Mouse (Mus musculus) heart, adult 9 months (tissue): ENCODE data around the gene Zfp1.
A peak's percentile ranks its signal among the peaks of the same experiment; 100 is the strongest.

Experiments used
- DNase-seq, 2 experiments: peaks; one replicate each; pipeline ENCODE4 v3.0.0; 2022; ENCODE audit warnings: low spot score in 2 of 2

Zfp1 gene

DNA sequence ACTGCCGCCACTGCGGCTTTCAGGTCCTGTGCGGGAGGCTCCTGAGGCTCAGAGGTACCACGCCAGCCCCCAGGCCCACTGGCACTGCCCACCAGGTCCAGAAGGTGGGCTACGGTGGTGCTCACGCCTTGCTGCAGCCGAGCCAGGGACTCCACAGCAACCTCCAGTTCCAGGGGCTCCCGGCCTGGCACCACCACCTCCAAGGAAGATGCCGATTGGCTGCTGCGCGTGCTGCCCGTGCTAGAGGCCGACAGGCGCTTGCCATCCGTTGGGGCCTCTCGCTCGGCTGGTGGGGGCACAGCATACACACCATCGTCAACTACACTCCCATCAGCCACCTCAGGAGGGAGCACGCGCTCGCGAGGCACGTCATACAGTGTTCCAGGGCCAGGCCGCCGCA is 70.6 kb downstream of the Zfp1 start:
- no peak for DNase-seq

DNA sequence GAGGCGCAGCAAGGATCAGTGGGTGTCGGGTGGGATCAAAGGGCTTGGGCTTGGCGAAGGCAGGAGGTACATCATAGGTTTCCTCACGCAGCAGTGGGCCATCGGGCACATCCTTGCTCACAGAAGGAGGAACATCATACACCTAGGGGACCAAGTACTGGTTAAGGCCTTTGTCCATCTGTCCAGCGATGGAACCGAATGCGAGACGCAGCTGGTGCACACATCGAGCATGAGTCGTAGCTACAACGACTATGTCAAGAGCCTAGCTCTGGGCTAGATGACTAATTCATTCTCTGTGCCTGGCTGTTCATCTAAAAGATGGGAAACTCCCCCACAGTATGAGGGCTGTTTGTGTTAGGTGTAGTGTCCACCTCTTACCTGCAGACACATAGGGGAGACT is 71.1 kb downstream of the Zfp1 start:
- DNase-seq = no peak

DNA sequence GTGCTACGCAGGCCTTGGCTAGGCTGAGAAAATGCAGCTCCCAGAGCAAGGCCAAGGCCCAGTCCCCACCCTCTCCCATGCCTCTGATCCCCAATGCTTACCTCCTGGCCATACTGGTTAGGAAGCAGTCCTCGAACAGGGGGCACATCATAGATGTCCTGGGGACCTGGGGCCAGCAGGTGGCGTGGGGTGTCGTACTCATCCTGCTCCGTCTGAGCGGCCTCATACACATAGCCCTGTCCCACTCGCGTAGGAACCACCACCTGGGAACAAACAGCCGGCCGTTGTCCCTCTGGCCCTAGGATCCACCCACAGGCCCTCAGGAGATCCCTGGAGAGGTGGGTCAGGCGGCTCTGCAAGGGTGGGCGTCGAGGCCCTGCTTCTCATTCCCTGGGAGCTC is 72.3 kb downstream of the Zfp1 start:
- DNase-seq = no peak

DNA sequence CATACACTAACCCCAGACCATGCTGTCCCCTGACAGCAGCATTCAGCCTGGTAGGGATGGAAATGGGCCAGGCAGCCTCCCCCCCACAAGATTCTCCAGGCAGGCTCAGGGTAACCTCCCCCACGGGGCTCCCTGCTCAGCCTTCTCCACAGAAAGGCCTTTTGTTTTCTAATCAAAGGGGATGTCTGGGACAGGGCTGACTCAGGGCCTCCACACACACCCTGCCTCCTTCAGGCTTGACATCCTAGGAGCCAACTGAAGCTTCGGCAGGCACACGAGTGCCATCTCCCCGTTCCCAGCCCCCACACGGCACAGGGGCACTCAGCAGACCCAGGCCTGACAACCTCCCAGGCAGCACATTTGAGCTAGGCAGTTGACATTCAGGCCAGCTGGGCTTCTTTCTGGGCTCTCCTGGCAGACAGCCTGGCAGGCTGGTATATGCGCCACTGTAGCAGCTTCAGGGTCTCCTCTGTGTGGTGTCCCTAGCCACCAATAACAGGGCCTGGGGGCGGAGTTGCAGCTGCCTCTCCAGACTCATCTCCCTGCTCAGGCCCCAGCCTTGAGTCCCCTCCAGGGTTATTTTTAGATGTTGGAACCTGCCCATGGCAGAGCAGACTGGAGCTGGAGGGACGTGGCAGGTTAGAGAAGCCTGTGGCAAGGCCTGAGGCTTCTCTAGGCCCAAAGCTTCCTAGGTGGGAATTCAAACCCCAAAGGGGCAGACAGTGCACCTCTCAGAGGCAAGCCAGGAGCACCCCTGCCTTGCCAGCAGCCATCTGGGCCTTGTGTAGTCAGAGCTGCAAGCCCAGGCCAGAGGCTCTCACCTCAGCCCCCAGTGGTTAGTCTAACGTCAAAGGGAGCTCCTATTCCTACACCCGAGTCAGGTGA is 73.6 kb downstream of the Zfp1 start:
- DNase-seq = peak; percentile 80 to 86

- no peak for DNase-seq
These were observed 74.2 kb downstream of the Zfp1 start for GRCm38 (mm10) chr8:111717488-111717792.

DNA sequence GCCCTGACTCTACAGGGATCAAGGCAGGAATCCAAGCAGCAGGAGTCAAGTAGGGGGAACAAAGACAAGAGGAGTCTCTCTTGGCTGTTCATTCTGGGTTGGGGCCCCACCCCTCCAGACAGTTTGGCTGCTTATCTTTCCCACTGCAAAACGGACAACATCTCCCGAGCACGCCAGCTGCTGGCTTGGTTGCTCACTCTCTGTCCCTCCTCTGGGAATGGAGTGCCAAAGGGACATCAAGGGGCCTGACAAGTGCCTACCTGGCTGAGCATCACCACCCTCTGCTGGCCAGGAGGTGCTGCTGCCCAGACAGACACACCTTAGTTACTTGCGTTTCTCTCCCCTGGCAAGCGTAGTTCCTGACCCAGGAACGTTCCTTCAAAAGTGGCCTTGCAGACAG is 74.7 kb downstream of the Zfp1 start:
- peak; percentile 52 to 56 for DNase-seq

- DNase-seq = no peak
These were observed 75.7 kb downstream of the Zfp1 start for GRCm38 (mm10) chr8:111718937-111719336.

- no peak for DNase-seq
These were observed 76.9 kb downstream of the Zfp1 start for GRCm38 (mm10) chr8:111720115-111720544.
